Mouse (Mus musculus) heart, postnatal 10 days (tissue): ENCODE data around the gene Fam189a1. TPM values are rescaled to one million over a fixed set of nuclear protein-coding genes. Genes with fewer than 3 reads are reported as not detected.

Experiments
- DNase-seq, 2 experiments: peaks; one replicate each; pipeline ENCODE4 v3.0.0; 2021
- intact Hi-C: fragments of 180-260 bp; cut with DNase I; formaldehyde crosslinking; loops from one replicate; pipeline ENCODE4 v1.15.1; 2025
- total RNA-seq, 2 experiments: library from RNA; stranded (reverse); gene quantifications; 2 replicates each; pipeline ENCODE4 v1.2.3; 2021

Gene Fam189a1
- total RNA-seq, 2 experiments from 2014 or later = not detected

GRCm38 (mm10) chr7:64962128-64962527, 194.2 kb downstream of the Fam189a1 start:
- DNase-seq = no peak
- intact Hi-C loops = no loop called here

- no peak for DNase-seq
- intact Hi-C loops = no loop called here
Observed at GRCm38 (mm10) chr7:64959087-64959486, 197.3 kb downstream of the Fam189a1 start.

GRCm38 (mm10) chr7:64952181-64952580, 204.2 kb downstream of the Fam189a1 start:
- intact Hi-C loops = no loop called here
- DNase-seq = no peak

- intact Hi-C loops = loop anchor here (2.0 kb wide), 1 partner anchor 122 kb away; no protein-coding TSS in a partner anchor
- DNase-seq = no peak
Observed at GRCm38 (mm10) chr7:64950771-64951099, 205.6 kb downstream of the Fam189a1 start.

- intact Hi-C loops = loop anchor here (2.0 kb wide), 1 partner anchor 123 kb away; no protein-coding TSS in a partner anchor
- DNase-seq = peak; percentile 42 to 69
Observed at GRCm38 (mm10) chr7:64949910-64950770, 206.2 kb downstream of the Fam189a1 start.

DNA sequence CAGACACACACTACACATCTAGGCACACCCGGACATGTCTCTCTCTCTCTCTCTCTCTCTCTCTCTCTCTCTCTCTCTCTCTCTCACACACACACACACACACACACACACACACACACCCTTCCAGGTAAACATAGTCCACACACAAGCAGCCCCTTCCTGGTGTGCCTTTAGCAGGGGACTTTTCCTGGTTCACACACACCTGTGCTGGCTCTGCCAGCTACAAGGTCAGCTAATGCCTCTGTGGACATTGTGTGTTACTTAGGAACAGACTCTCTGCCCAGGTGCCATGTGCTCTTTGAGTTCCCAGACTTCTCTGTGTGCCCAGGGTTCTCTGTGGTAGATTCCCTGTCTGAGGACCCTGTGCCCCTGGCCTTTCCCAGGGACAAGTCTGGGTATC, 206.9 kb downstream of the Fam189a1 start:
- DNase-seq = no peak
- intact Hi-C loops = no loop called here

DNA sequence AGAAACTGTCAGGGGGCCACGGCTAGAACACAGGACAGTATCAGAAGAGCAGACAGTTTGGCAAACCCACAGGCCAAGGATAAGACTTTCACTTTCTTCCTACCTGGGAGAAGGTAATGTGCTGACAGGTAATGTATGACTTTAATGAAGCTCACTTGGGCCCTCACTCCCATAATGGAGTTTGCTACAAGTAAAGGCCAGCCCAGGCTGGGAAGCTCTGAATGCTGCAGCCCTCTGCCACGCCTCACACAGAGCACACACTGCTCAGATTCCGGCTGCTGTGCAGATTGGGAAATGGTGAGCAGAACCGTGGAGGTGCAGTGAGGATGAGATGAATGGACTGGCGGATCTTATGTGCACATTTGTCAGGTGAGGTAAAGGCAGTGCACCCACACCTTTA, 211.7 kb downstream of the Fam189a1 start:
- intact Hi-C loops = no loop called here
- DNase-seq = no peak

GRCm38 (mm10) chr7:64944175-64944574, 212.2 kb downstream of the Fam189a1 start:
- intact Hi-C loops = no loop called here
- DNase-seq = no peak

DNA sequence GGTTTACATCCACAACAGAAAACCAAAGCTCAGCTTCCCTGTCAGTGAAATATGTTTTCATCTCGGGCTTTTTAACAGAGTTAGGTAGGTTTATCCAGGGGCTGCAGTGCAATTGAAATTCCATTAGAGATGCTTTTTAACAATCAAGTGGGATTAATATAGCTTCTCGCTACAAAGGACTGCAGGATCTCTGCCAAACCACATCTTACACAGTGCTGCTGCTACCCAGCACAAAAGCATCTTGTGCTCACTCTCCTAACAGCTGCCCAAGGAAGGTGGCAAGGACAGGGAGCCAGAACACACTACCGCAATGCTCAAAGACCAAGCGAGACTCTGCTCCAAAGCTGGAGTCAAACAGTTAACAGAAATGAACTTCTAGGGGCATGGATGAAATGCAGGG, 219.4 kb downstream of the Fam189a1 start:
- intact Hi-C loops = no loop called here
- no peak for DNase-seq

DNA sequence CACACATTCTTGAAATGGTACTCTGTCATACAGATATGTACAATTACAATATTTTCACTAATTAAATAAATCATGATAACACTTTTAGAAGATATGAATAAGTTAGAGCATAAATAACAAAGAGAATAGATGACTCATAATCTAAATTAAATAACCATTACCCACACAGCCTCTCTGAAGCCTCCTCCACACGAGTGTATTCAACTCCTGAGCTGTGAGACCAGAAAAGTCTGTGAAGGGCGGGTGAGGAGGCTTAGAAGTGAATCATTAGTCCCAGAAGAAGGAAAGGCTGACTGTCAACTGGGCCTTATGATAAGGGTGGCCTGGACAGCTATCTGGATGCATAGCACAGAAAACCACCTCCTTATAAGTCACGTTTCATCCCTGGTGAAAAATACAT, 222.3 kb downstream of the Fam189a1 start:
- no peak for DNase-seq
- intact Hi-C loops = no loop called here

GRCm38 (mm10) chr7:64930980-64931379, 225.4 kb downstream of the Fam189a1 start:
- intact Hi-C loops = no loop called here
- no peak for DNase-seq

DNA sequence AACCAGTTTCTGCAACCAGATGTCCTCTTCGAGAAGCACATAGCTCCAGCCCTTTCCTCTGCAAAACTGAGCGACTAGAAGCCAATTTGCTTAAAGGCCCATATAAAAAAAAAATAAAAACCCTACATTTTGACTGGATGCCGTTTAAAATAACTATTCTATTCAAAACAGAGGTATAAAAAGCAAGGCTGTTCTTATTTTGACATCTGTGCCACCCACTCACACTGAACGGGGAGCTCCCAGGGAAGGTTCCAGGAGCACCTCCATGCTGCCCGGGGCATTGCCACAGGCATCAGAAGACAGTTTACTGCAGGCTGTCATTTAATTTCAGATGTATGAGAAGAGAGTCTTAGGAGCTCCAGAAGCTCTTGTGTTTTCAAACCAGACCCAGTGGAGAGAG, 232.5 kb downstream of the Fam189a1 start:
- no peak for DNase-seq
- intact Hi-C loops = no loop called here

- DNase-seq = no peak
- intact Hi-C loops = no loop called here
Observed at GRCm38 (mm10) chr7:64921189-64921588, 235.2 kb downstream of the Fam189a1 start.

DNA sequence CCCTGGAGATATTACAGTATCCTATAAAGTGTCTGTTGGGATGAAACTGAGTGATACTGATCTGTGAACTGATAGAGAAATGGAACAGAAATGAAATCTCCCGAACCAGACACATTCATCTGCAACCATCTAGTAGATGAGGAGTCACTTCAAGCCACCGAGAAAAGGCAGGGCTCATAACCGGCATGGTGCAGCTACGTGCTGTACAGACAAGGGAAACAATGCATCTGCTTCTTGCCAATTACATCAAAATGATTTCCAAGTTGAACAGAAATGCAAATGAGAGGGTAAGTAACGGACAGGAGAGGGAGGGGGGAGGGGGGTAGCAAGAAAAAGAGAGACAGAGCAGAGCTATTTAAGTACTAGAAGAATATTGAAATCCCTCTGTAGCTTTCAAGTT, 235.6 kb downstream of the Fam189a1 start:
- DNase-seq = no peak
- intact Hi-C loops = no loop called here

- no peak for DNase-seq
- intact Hi-C loops = no loop called here
Observed at GRCm38 (mm10) chr7:64916654-64917053, 239.7 kb downstream of the Fam189a1 start.

- DNase-seq = no peak
- intact Hi-C loops = no loop called here
Observed at GRCm38 (mm10) chr7:64915121-64915520, 241.2 kb downstream of the Fam189a1 start.

GRCm38 (mm10) chr7:64911945-64912344, 244.4 kb downstream of the Fam189a1 start:
- intact Hi-C loops = no loop called here
- no peak for DNase-seq

DNA sequence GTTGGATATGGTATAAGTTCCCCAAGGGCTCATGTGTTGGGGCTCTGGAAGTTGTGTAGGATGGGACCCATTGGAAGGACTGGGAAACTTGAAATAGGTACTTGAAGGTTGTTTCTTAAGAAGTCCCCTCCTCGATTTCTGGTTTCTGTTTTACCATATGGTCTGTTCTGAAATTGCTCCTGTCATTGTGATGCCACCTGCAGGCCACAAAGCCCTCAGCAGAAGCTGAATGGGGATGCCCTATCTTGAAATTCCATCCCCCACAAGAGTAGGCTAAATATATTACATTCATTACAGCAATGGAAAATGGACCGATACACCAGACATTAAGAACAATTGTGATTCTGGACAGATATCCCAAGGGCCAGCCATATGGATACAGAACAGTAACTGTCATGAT, 246.2 kb downstream of the Fam189a1 start:
- intact Hi-C loops = no loop called here

DNA sequence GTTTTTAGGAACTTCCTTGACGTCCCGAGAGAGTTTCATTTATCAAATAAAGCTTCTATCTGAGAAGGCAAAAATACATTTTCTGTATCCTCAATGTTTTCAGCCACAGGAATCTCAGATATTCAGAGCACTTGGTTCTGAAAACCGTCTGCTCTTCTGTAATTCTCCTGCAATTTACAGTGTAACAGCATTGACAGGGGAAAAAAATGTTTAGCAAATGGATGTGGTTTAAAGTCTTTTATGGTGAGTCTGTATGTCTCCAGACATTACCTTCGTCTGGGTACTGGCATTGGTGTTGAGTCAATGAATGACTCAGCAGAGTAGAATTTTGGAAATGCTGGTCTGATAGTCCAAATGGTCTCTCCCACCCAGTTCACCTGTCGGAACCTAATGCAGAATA, 249.4 kb downstream of the Fam189a1 start:
- DNase-seq = no peak
- intact Hi-C loops = no loop called here

More for the DNA sequence above, 246.2 kb downstream of the Fam189a1 start:
- no peak for DNase-seq

DNA sequence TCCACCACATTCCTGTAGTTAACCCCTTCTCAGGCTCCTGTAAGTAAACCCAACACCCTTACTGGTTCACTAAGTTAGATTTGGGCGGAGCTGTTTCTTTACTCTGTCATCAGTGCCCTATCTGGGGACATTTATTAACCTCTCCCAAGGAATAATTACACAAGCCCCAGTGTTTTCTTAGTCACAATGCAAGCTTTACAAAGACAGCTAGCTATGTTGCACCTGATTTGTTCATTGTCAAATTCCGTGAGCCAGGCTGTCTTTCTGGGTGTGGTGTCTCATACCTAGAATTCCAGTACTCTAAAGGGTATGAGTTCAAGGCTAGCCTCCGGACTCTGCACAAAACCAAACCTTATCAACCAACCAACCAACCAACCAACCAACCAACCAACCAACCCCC, 250.9 kb downstream of the Fam189a1 start:
- DNase-seq = no peak
- intact Hi-C loops = no loop called here

GRCm38 (mm10) chr7:64900249-64900648, 256.1 kb downstream of the Fam189a1 start:
- intact Hi-C loops = no loop called here
- no peak for DNase-seq

GRCm38 (mm10) chr7:64896587-64896986, 259.8 kb downstream of the Fam189a1 start:
- DNase-seq = no peak
- intact Hi-C loops = no loop called here

- intact Hi-C loops = no loop called here
Observed at GRCm38 (mm10) chr7:64895685-64896101, 260.7 kb downstream of the Fam189a1 start.

More at GRCm38 (mm10) chr7:64895685-64896101, 260.7 kb downstream of the Fam189a1 start:
- no peak for DNase-seq
